Mouse (Mus musculus) embryo, embryonic 10.5 days (tissue): ENCODE measurements around the gene A830005F24Rik.
"Not testable (repeated sequence)": the region's sequence is repeated elsewhere in the genome, so short reads cannot be mapped to it uniquely, and the experiment has no call there.

Experiments used
- DNase-seq: peaks from one replicate; pipeline ENCODE4 v3.0.0-alpha.2; 2015; ENCODE audit warnings: low spot score

The A830005F24Rik gene

DNA sequence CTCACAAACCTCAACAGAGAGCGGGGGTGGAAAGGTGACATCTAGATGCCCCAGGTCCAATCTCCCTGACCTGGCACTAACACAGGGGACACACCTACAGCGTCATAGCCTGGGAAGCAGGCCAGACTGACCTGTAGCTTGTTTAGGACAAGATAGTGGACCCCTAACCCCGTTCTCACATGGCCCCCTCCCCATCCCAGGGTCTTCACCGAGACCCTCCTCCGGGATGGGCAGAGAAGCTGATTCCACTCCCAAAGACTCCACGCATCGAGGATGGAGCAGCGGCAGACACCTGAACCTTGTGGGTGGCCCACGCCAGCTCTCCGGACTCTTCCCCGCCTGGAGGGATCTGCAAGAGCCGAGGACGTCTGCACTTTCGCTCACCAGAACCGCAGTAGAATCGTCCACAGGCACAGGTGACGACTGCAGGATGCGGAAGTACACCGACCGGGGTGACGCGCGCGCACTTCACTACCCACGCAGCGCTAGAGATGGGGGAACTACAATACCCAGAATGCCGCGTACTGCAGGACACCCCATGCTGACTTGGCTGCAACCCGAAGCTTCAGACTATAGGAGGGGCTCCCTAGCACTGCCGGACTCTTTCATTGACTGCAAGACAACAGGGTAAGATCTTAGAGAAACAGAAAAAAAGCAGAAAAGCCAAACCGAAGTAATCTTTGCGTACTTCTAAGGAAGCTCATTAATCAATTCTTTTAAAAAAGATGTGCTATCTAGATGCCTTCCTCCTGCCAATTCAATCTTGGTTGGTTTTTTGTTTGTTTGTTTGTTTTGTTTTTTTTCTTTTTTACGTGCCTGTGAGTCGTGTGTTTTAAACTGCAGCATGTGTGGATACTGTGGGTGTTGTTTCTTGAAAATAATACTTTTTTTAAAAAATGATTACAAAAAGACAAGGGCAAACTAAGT, at the start of gene A830005F24Rik, which contains the start of gene Zfp169:
A830005F24Rik (plus strand) TSS at position 568 of the 927 bp plus-strand sequence.
Zfp169 (minus strand) TSS at position 449 of the 927 bp plus-strand sequence.
- DNase-seq: peak; percentile 92

DNA sequence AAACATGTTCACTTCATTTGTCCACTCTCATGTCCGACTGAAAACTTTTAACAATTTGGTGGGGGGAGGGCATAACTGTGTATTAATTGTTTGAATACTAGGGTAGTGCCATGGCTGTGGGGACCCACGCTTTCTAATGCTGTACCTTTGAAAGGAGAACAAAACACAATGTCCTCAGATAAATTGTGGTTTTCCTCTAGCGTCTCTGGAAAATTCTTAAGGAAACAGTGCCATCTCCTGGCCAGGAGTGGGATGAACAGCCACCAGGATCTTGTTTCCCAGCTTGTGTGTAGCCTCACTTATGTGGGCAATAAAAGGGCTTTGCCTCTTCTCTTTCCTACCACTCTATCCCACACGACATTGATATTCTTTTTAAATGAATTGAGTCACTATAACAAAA, 49.2 kb upstream of the A830005F24Rik start:
- peak; percentile 93 for DNase-seq

- DNase-seq: no peak
These were observed 47.2 kb upstream of the A830005F24Rik start for GRCm38 (mm10) chr13:48466186-48466585.

- no peak for DNase-seq
These were observed 44.7 kb upstream of the A830005F24Rik start for GRCm38 (mm10) chr13:48468656-48469180.

GRCm38 (mm10) chr13:48483606-48484005, 29.8 kb upstream of the A830005F24Rik start:
- no peak for DNase-seq

- no peak for DNase-seq
These were observed 22.8 kb upstream of the A830005F24Rik start for GRCm38 (mm10) chr13:48490396-48491182.

DNA sequence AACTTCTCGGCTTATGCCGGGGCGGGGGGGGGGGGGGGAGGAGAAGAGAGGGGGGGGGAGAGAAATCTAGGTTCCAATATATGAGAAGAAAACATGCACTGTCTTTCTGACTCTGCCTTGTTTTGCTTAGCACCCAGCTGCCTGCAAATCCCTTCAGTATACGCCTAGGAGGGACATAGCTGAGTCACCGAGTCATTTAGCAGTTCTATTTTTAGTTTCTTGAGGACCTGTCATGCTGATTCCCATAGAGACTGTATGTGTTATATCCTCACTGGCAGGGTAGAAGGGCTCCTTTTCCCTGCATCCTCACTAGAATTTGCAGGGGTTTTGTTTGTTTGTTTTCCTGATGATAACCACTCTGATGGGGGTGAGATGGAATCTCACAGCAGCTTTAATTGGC, 20.2 kb upstream of the A830005F24Rik start:
- DNase-seq: no peak

DNA sequence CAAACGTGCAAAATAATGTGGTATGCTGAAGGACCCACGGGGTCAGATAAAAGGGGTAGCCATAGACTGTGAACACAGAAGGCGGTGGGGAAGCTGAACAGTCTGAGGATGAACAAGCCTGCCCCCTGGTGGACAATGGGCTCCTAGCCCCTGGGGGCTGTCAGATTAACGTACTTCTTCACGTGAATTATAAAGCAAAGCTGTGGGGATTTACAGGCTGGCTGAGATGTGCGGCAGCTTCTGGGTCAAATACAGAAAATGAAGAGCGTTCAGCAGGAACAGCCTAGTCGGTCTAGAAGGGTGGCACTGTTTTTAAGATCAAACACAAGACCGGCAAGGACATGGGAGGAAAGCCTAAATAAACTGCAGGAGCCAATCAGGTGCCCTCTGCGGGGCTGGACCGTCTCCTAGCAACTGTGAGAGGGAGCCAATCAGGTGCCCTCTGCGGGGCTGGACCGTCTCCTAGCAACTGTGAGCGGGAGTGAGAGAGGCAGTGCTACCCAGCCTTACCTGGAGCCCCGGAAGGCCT, 15.6 kb upstream of the A830005F24Rik start:
- DNase-seq: peak; percentile 89

GRCm38 (mm10) chr13:48498676-48499075, 14.7 kb upstream of the A830005F24Rik start:
- no peak for DNase-seq

- DNase-seq: no peak
These were observed 10.9 kb upstream of the A830005F24Rik start for GRCm38 (mm10) chr13:48502422-48502821.

DNA sequence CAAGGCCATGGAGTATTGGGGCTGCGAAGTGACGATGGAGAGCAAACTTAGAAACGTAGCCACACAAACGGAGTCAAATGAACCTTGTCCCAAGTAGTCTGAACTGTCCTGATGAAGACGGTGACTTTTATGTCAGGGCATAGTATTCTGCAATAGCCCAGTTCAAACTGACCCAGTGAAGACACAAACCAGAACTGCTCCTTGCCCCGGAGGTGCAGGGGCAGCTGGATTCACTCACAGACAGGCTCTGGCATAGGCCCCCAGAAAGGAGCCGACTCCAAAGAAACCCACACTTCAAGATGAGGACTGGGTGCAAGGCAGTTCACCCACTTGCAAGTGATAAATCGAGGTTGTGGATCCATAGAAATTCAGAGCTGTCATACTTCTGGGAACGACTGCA, 4.7 kb upstream of the A830005F24Rik start:
- DNase-seq: no peak

DNA sequence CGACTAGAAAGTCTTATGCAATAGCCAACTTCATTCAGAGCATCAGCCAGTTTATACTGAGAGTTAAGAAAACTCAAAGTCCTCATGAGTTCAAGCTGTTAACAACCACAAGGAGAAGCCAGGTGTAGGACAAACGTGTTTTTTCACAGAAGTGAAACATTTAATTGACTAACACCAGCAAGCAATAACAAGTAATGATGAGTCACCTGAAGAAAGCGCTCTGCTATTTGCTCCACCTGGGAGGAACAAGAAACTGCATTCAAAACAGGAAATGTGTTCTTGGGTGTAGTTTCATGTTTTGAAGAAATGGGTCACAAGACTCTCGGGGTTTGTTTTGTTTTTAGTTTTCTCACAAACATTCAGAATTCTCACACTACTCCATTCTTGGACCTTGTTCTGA, 2.5 kb downstream of the A830005F24Rik start:
- no peak for DNase-seq

GRCm38 (mm10) chr13:48519122-48519521, 5.8 kb downstream of the A830005F24Rik start:
- DNase-seq: not testable (repeated sequence)

- DNase-seq: no peak
These were observed 12.4 kb downstream of the A830005F24Rik start for GRCm38 (mm10) chr13:48525745-48526144.

DNA sequence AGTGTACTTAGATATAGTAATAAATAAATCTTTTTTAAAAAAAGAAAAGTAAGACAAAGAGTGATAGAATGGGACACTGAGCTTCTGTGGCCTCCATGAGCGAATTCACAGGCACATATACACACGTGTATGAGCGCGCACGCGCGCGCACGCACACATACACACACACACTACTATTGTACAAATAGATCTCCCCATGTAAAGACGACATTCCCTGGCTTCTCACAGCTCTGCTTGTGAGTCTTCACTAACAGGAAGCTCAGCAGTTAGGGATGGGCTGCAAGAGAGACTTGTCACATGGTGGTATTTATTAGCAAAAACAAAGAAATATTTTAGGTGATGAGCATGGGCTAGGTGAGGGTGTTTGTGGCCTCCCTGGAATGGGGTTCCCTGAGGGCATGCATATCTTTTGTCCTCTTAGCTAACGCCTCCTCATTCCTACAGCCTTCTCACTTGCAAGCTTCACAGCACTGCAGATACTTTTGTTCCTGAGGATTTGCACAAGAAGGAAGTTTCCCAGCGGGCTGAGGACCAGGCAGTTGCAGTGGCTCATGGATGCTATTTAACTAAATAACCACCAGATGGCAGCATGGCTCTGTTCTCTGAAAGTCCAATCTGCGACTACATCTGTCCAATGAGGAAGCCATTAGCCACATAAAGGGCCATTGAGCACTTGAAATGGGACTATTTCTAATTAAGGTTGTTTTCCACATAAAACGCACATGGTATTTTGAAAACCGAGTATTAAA, 14.9 kb downstream of the A830005F24Rik start:
- peak; percentile 93 for DNase-seq

- DNase-seq: no peak
These were observed 15.7 kb downstream of the A830005F24Rik start for GRCm38 (mm10) chr13:48529028-48529427.

- no peak for DNase-seq
These were observed 17.3 kb downstream of the A830005F24Rik start for GRCm38 (mm10) chr13:48530685-48531084.

- DNase-seq: no peak
These were observed 18.1 kb downstream of the A830005F24Rik start for GRCm38 (mm10) chr13:48531448-48531847.

DNA sequence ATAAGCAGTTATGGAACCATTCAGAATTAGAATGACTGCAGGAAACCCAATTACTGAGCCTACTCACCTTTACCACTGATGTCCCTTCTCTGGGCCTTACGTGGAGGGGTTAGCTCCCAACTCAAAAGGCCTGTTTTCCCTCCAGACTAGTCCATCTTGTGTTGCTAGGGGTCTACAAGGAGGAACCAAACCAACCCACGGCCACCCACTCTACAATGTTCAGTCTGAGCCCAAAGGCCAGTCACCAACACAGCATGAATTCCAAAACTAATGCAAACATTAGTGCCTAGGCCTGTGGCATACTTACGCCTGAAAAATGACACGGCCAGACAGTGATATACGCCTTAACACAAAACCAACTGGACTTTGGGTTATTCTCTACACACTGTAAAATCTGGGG, 20.1 kb downstream of the A830005F24Rik start:
- no peak for DNase-seq

- no peak for DNase-seq
These were observed 27.1 kb downstream of the A830005F24Rik start for GRCm38 (mm10) chr13:48540488-48540887.

- DNase-seq: no peak
These were observed 31.0 kb downstream of the A830005F24Rik start for GRCm38 (mm10) chr13:48544391-48544790.
